Mouse (Mus musculus) embryonic facial prominence, embryonic 14.5 days (tissue): ENCODE results near the gene Itpk1. TPM values are rescaled to one million over a fixed set of nuclear protein-coding genes. Genes with fewer than 3 reads are reported as not detected.

Experiments used
- ATAC-seq: fragments of 200-750 bp; cut with Nextera tagmentation; 2 replicates; pipeline ENCODE4 v1.8.0; 2017; ENCODE audit warnings: low read depth, moderate number of reproducible peaks, moderate TSS enrichment
- DNase-seq: peaks from one replicate; pipeline ENCODE4 v3.0.0-alpha.2; 2015; ENCODE audit warnings: low spot score
- H3K27ac ChIP-seq: fragments of 300-500 bp; sonication (generic); replicated peaks from 2 replicates; pipeline ENCODE4 v1.5.1; 2014; ENCODE audit warnings: low read depth, mild to moderate bottlenecking, low read length, moderate library complexity
- H3K27me3 ChIP-seq: fragments of 300-500 bp; sonication (generic); replicated peaks from 2 replicates; pipeline ENCODE4 v1.6.1; 2014; ENCODE audit warnings: low read length; ENCODE audit not compliant: control insufficient read depth, insufficient read depth
- H3K36me3 ChIP-seq: fragments of 300-500 bp; sonication (generic); 2 replicates; pipeline ENCODE4 v1.6.1; 2014; ENCODE audit warnings: low read length, mixed read lengths; ENCODE audit not compliant: control insufficient read depth, insufficient read depth
- H3K4me1 ChIP-seq: fragments of 300-500 bp; sonication (generic); 2 replicates; pipeline ENCODE4 v1.6.1; 2014; ENCODE audit warnings: antibody characterized with exemption, low read length; ENCODE audit not compliant: control insufficient read depth, insufficient read depth
- H3K4me2 ChIP-seq: fragments of 300-500 bp; sonication (generic); 2 replicates; pipeline ENCODE4 v1.6.1; 2014; ENCODE audit warnings: low read depth, mild to moderate bottlenecking, low read length, moderate library complexity, mixed read lengths
- H3K4me3 ChIP-seq: fragments of 300-500 bp; sonication (generic); 2 replicates; pipeline ENCODE4 v1.5.1; 2014; ENCODE audit warnings: low read depth, mild to moderate bottlenecking, low read length
- H3K9ac ChIP-seq: fragments of 300-500 bp; sonication (generic); 2 replicates; pipeline ENCODE4 v1.6.1; 2014; ENCODE audit warnings: low read depth, mild to moderate bottlenecking, low read length, moderate library complexity, mixed read lengths
- H3K9me3 ChIP-seq: fragments of 300-500 bp; sonication (generic); 2 replicates; pipeline ENCODE4 v1.6.1; 2016; ENCODE audit warnings: low read length; ENCODE audit not compliant: control insufficient read depth
- WGBS: fragments of 180-500 bp; shearing (Covaris S2); extraction: QIAGEN DNeasy Blood & Tissue Kit; methylation state at CpG from one replicate; pipeline ENCODE4 v1.1.7; 2014; 5-methylcytosine and 5-hydroxymethylcytosine counted together
- polyA plus RNA-seq: library from polyadenylated mRNA; unstranded; fragments of >200 nt; fragmentation: Nextera tagmentation; extraction: Ambion mirVana; gene quantifications from 2 replicates; pipeline ENCODE4 v1.2.1, GENCODE M21; 2014

Itpk1 gene
- polyA plus RNA-seq, 1 experiment from 2014 or later, result 9.6 TPM

- H3K4me3 ChIP-seq, result no peak overlapping the region
- no peak overlapping the region for H3K9ac ChIP-seq
- H3K4me2 ChIP-seq, result no peak overlapping the region
- H3K36me3 ChIP-seq, result peaks cover 10% of the 10 kb centered on the region; the same call in 1 of the 2 replicates
- ATAC-seq, result no peak
- H3K4me1 ChIP-seq, result no peaks in the 10 kb centered on the region
- no peaks in the 10 kb centered on the region for H3K9me3 ChIP-seq
- no peak overlapping the region for H3K27ac ChIP-seq
- no peak for DNase-seq
- WGBS, result 65% methylated on average over 11 of the region's 11 CpGs
- H3K27me3 ChIP-seq, result no peaks in the 10 kb centered on the region
Measured at GRCm38 (mm10) chr12:102582441-102582840, 122.3 kb downstream of the Itpk1 start.

GRCm38 (mm10) chr12:102581579-102582196, 123.0 kb downstream of the Itpk1 start:
- Histone ChIP-seq H3K4me1 (no peaks in the 10 kb centered on the region), H3K9ac (no peak overlapping the region), H3K36me3 (peaks cover 10% of the 10 kb centered on the region; the same call in 1 of the 2 replicates), H3K4me3 (no peak overlapping the region), H3K9me3 (no peaks in the 10 kb centered on the region), H3K4me2 (no peak overlapping the region), H3K27ac (no peak overlapping the region), H3K27me3 (no peaks in the 10 kb centered on the region)
- DNase-seq, result no peak
- 70% methylated on average over 5 of the region's 5 CpGs for WGBS
- no peak for ATAC-seq

GRCm38 (mm10) chr12:102579041-102579440, 125.7 kb downstream of the Itpk1 start:
- Histone ChIP-seq H3K27ac (no peak overlapping the region), H3K4me3 (no peak overlapping the region), H3K9me3 (no peaks in the 10 kb centered on the region), H3K4me2 (no peak overlapping the region), H3K9ac (no peak overlapping the region), H3K4me1 (no peaks in the 10 kb centered on the region), H3K36me3 (peaks cover 12% of the 10 kb centered on the region; the same call in 1 of the 2 replicates), H3K27me3 (no peaks in the 10 kb centered on the region)
- 71% methylated on average over 6 of the region's 6 CpGs for WGBS
- DNase-seq, result peak; percentile 47
- peak; percentile 67 for ATAC-seq

GRCm38 (mm10) chr12:102576659-102577398, 127.9 kb downstream of the Itpk1 start:
- DNase-seq, result no peak
- no peaks in the 10 kb centered on the region for H3K27me3 ChIP-seq
- 80% methylated on average over 10 of the region's 10 CpGs for WGBS
- peaks cover 13% of the 10 kb centered on the region; the same call in 1 of the 2 replicates for H3K36me3 ChIP-seq
- H3K4me3 ChIP-seq, result no peak overlapping the region
- no peak overlapping the region for H3K27ac ChIP-seq
- no peak overlapping the region for H3K4me2 ChIP-seq
- H3K4me1 ChIP-seq, result no peaks in the 10 kb centered on the region
- no peak for ATAC-seq
- H3K9me3 ChIP-seq, result no peaks in the 10 kb centered on the region
- no peak overlapping the region for H3K9ac ChIP-seq

DNA sequence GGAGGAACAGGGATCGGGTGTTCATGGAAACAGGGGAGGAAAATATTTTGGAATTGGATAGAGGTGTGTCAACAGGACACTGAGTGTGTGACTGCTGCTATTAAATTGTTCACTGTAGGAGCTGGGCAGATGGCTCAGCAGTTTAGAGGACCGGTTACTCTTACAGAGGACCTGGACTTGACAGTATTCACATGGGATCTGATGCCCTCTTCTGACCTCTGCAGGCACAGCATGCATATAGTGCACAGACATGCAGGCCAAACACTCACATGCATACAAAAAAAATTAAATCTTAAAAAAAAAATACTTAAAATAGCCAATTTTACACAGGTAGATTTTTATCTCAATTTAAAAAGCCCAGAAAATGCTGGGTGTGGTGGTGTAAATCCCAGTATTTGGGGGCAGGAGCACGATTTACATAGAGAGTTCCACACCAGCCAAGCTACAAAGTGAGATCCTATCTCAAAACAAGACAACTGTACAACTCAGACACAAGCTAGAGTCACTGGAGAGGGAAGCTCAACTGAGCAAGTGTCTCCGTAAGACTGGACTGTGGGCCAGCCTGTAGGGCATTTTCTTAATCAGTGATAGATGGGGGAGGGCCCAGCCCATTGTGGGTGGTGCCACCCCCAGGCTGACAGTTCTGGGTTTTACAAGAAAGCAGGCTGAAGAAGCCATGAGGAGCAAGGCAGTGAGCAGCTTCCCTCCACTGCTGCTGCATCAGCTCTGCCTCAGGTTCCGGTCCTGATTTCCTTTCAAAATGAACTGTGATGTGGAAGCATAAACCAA, 129.0 kb downstream of the Itpk1 start:
- H3K27ac ChIP-seq, result no peak overlapping the region
- DNase-seq (no peak), ATAC-seq (no peak)
- no peaks in the 10 kb centered on the region for H3K9me3 ChIP-seq
- 73% methylated on average over 5 of the region's 5 CpGs for WGBS
- no peaks in the 10 kb centered on the region for H3K27me3 ChIP-seq
- H3K4me2 ChIP-seq, result no peak overlapping the region
- peaks cover 13% of the 10 kb centered on the region; the same call in 1 of the 2 replicates for H3K36me3 ChIP-seq
- no peaks in the 10 kb centered on the region for H3K4me1 ChIP-seq
- H3K4me3 ChIP-seq, result no peak overlapping the region
- no peak overlapping the region for H3K9ac ChIP-seq

GRCm38 (mm10) chr12:102573036-102573435, 131.7 kb downstream of the Itpk1 start:
- no peak for ATAC-seq
- Histone ChIP-seq H3K27me3 (no peaks in the 10 kb centered on the region), H3K9ac (no peak overlapping the region), H3K4me3 (no peak overlapping the region), H3K4me2 (no peak overlapping the region), H3K36me3 (peaks cover 13% of the 10 kb centered on the region; the same call in 1 of the 2 replicates), H3K9me3 (no peaks in the 10 kb centered on the region), H3K4me1 (no peaks in the 10 kb centered on the region), H3K27ac (no peak overlapping the region)
- no peak for DNase-seq
- WGBS, result 78% methylated on average over 7 of the region's 7 CpGs

- 86% methylated on average over 9 of the region's 9 CpGs for WGBS
Measured at GRCm38 (mm10) chr12:102571666-102572065, 133.1 kb downstream of the Itpk1 start.

DNA sequence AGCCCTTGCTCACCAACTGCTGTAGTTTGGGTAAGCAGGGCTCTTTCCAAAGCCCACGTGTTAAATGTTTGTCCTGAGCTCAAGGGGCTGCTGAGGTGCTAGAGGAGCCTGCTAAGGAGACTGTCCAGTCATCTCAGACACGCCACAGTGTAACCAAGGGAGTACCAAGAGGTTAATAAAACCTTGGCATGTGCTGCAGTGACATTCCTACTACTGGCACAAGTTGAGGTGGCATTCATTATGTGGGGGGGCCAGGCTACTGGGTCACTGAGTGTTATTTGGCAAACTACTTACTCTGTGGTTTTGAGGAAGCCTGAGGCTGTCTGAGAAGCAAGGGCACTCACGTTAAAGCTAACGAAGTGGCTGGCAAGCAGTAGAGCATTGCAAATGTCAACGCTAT, 134.0 kb downstream of the Itpk1 start:
- H3K36me3 ChIP-seq, result 0 out of 2 replicates have a peak, but pooled peaks cover 10% of the 10 kb centered on the region
- H3K27me3 ChIP-seq, result no peaks in the 10 kb centered on the region
- no peaks in the 10 kb centered on the region for H3K9me3 ChIP-seq
- ATAC-seq (no peak), DNase-seq (no peak)
- H3K27ac ChIP-seq, result no peak overlapping the region
- H3K9ac ChIP-seq, result no peak overlapping the region
- H3K4me2 ChIP-seq, result no peak overlapping the region
- WGBS, result 69% methylated on average over 5 of the region's 5 CpGs
- no peak overlapping the region for H3K4me3 ChIP-seq
- H3K4me1 ChIP-seq, result no peaks in the 10 kb centered on the region

More at GRCm38 (mm10) chr12:102571666-102572065, 133.1 kb downstream of the Itpk1 start:
- Histone ChIP-seq H3K27ac (no peak overlapping the region), H3K4me2 (no peak overlapping the region), H3K36me3 (0 out of 2 replicates have a peak, but pooled peaks cover 10% of the 10 kb centered on the region), H3K9me3 (no peaks in the 10 kb centered on the region), H3K4me1 (no peaks in the 10 kb centered on the region), H3K9ac (no peak overlapping the region), H3K27me3 (no peaks in the 10 kb centered on the region), H3K4me3 (no peak overlapping the region)
- no peak for ATAC-seq
- no peak for DNase-seq
